ENCODE assay signal across 24 mouse cellular contexts in the genomic region with DNA sequence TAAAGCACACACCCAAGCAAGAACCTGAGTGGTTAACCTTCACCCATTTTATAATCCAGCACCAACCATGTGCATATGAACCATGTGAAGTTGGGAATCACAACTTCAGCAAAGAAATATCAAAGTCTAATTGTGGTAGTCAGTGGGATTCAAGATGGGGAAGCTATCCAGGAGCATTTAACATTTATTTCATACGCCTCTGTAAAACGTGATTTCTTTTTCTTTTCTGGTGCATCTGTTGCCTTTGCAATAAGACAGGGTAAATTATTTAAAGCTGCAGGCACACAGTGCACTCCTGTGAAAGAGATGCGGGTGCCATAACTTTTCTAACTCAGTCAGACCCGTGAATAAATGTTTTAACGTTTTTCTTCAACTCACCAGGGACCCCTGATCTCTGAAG. TPM values are rescaled to one million over a fixed set of nuclear protein-coding genes. Genes with fewer than 3 reads are reported as not detected.
DNase-seq lines count a peak whose midpoint lies in the region; ATAC-seq lines count a peak whose summit lies in the region.
"Had no signal": no experiment of that assay in that cellular context is flagged by ENCODE, and none has a peak within 500 bp of the region (broad histone marks: within the 10 kb centered on the region; RNA-seq: fewer than 3 reads in every experiment).

No protein-coding gene starts in this region.

- no peak overlapping the region for H3K27ac ChIP-seq in midbrain, embryonic 11.5 days (ENCODE audit: low read depth, low read length)
- no peak overlapping the region for H3K27ac ChIP-seq in midbrain, embryonic 16.5 days (ENCODE audit: low read length)
- H3K27ac ChIP-seq: embryonic facial prominence, embryonic 10.5 days; embryonic facial prominence, embryonic 12.5 days; forebrain, embryonic 13.5 days; forebrain, embryonic 15.5 days had no signal

- H3K36me3 ChIP-seq in midbrain, embryonic 11.5 days (ENCODE audit: control insufficient read depth, insufficient read depth, low read length), result no peaks in the 10 kb centered on the region
- no peaks in the 10 kb centered on the region for H3K36me3 ChIP-seq in midbrain, embryonic 16.5 days (ENCODE audit: control insufficient read depth, insufficient read depth, low read length)
- H3K36me3 ChIP-seq: embryonic facial prominence, embryonic 10.5 days; embryonic facial prominence, embryonic 12.5 days; forebrain, embryonic 15.5 days; G1E had no signal

- H3K4me1 ChIP-seq in midbrain, embryonic 11.5 days (ENCODE audit: control insufficient read depth, insufficient read depth, low read length), result no peaks in the 10 kb centered on the region
- no peaks in the 10 kb centered on the region; the same call in 1 of the 2 replicates for H3K4me1 ChIP-seq in midbrain, embryonic 16.5 days (ENCODE audit: control insufficient read depth, insufficient read depth, low read length)
- H3K4me1 ChIP-seq: forebrain, embryonic 13.5 days; forebrain, embryonic 15.5 days had no signal

- no peaks in the 10 kb centered on the region for H3K27me3 ChIP-seq in midbrain, embryonic 11.5 days (ENCODE audit: control insufficient read depth, insufficient read depth, low read length)
- H3K27me3 ChIP-seq in midbrain, embryonic 16.5 days (ENCODE audit: control insufficient read depth, insufficient read depth, low read depth, low read length), result no peaks in the 10 kb centered on the region
- H3K27me3 ChIP-seq: CH12.LX; embryonic facial prominence, embryonic 12.5 days; forebrain, embryonic 13.5 days; forebrain, embryonic 15.5 days had no signal

- no peak overlapping the region for H3K9ac ChIP-seq in midbrain, embryonic 11.5 days (ENCODE audit: low read length)
- H3K9ac ChIP-seq in midbrain, embryonic 16.5 days (ENCODE audit: low read depth, low read length), result no peak overlapping the region
- H3K9ac ChIP-seq: embryonic facial prominence, embryonic 12.5 days; forebrain, embryonic 13.5 days; forebrain, embryonic 15.5 days; forebrain, postnatal 0 days had no signal

- H3K4me2 ChIP-seq in midbrain, embryonic 11.5 days, result no peak overlapping the region
- H3K4me2 ChIP-seq in midbrain, embryonic 16.5 days (ENCODE audit: low read length), result no peak overlapping the region
- H3K4me2 ChIP-seq: embryonic facial prominence, embryonic 12.5 days; forebrain, embryonic 13.5 days; forebrain, embryonic 15.5 days had no signal

- DNase-seq in frontal cortex, postnatal 36 days (ENCODE audit: low spot score in 2 of 2), result no peak
- peak; percentile 28 for DNase-seq in midbrain, embryonic 11.5 days (ENCODE audit: low spot score, missing footprints)
- no peak for DNase-seq in kidney, postnatal 25 days
- DNase-seq: adrenal gland, adult 8-10 months; adrenal gland, postnatal 14 days; adrenal gland, postnatal 36 days; B cell, adult 2 months; cerebellum, adult 11 months; cerebellum, adult 18-20 months; cerebellum, adult 8-10 months; cerebellum, postnatal 10 days; cerebellum, postnatal 25 days; forebrain, postnatal 0 days had no signal

- no peak overlapping the region for H3K4me3 ChIP-seq in midbrain, embryonic 11.5 days (ENCODE audit: low read depth, low read length)
- H3K4me3 ChIP-seq in midbrain, embryonic 16.5 days (ENCODE audit: low read depth, low read length), result no peak overlapping the region
- H3K4me3 ChIP-seq: embryonic facial prominence, embryonic 10.5 days; embryonic facial prominence, embryonic 12.5 days; forebrain, embryonic 13.5 days; forebrain, embryonic 15.5 days had no signal

- no peaks in the 10 kb centered on the region for H3K9me3 ChIP-seq in midbrain, embryonic 11.5 days (ENCODE audit: control insufficient read depth, low read length)
- H3K9me3 ChIP-seq in midbrain, embryonic 16.5 days (replicated peaks; ENCODE audit: control insufficient read depth, low read length, poor library complexity, severe bottlenecking), result no peaks in the 10 kb centered on the region
- H3K9me3 ChIP-seq: embryonic facial prominence, embryonic 10.5 days; embryonic facial prominence, embryonic 12.5 days; forebrain, embryonic 13.5 days; forebrain, embryonic 15.5 days had no signal

- 83% methylated on average over 5 of the region's 5 CpGs for WGBS in midbrain, embryonic 11.5 days
- WGBS in midbrain, embryonic 16.5 days, result 80% methylated on average over 5 of the region's 5 CpGs

- ATAC-seq in frontal cortex, adult (ENCODE audit: low TSS enrichment), result peak; percentile 56
- ATAC-seq in midbrain, embryonic 11.5 days (ENCODE audit: low FRiP score), result no peak
- no peak for ATAC-seq in midbrain, embryonic 16.5 days
- ATAC-seq: activated CD4-positive, CD25-positive, alpha-beta regulatory T cell, adult 4 months; CD4-positive, CD25-positive, alpha-beta regulatory T cell, adult 4 months; forebrain, embryonic 13.5 days; forebrain, embryonic 15.5 days; forebrain, postnatal 0 days; Patski had no signal

RNA-seq across cellular contexts. Expression of gene Rimbp2, which starts 58.4 kb away (rescaled TPM):
- 1.5 and 1.6 TPM in 2 replicates for polyA plus RNA-seq in midbrain, embryonic 11.5 days (2014; fragmentation: Nextera tagmentation; extraction: Ambion mirVana)
- polyA plus RNA-seq in midbrain, embryonic 16.5 days (2015; fragmentation: Nextera tagmentation; extraction: Ambion mirVana), result 6.2 and 6.8 TPM in 2 replicates
- polyA plus RNA-seq: activated CD4-positive, CD25-positive, alpha-beta regulatory T cell, adult 4 months; G1E; Patski had no signal
